Mouse (Mus musculus): ENCODE measurements at regions not wholly inside any gene's neighbourhood (a gene's known extent, or its start where the extent isn't known, plus 50 kb on each side); places are given as distances from the start of the nearest gene placed in this dataset.
"Not testable (repeated sequence)": the region's sequence is repeated elsewhere in the genome, so short reads cannot be mapped to it uniquely, and the experiment has no call there.

DNA sequence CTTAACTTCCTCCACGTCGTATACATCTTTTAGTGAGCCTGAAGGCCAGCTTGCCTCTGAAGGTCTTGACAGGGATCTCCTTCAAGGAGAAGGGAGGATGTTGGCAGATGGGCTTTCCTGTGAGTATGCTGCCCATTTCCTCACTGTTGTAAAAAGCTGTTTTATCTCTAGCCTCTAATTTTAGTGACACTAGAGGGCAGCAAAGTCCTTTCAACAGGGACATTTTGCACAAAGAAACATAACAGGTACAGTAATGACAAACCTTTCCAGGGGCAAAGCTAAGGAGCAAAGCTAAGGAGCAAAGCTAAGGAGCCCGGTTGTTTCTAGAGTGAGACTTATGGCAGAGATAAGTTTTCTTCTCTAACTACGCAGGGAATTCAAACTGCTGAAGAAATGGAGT, 59.0 kb upstream of the Kbtbd8 start:
- no peaks in the 10 kb centered on the region for H3K4me1 ChIP-seq (ENCODE audit: control insufficient read depth, insufficient read depth, low read length)
- WGBS: 35% methylated on average over 4 of the region's 4 CpGs
- H3K4me3 ChIP-seq (replicated peaks; ENCODE audit: extremely low read depth, low read depth, low read length): no peak overlapping the region
- TF ChIP-seq CTCF (IDR thresholded peaks at IDR 0.05; ENCODE audit: insufficient read depth, low read length) (peak; percentile 35; the same call in 1 of the 2 replicates), POLR2A (IDR thresholded peaks at IDR 0.05; ENCODE audit: borderline replicate concordance, extremely low read depth, low read depth, low read length) (no peak)
- no peak for DNase-seq

GRCm38 (mm10) chr6:95056222-95056621, 60.8 kb upstream of the Kbtbd8 start:
- Histone ChIP-seq H3K4me1 (ENCODE audit: control insufficient read depth, insufficient read depth, low read length) (no peaks in the 10 kb centered on the region), H3K4me3 (replicated peaks; ENCODE audit: extremely low read depth, low read depth, low read length) (no peak overlapping the region)
- 83% methylated on average over 2 of the region's 2 CpGs for WGBS
- DNase-seq: no peak
- TF ChIP-seq CTCF (IDR thresholded peaks at IDR 0.05; ENCODE audit: insufficient read depth, low read length): no peak
- no peak for TF ChIP-seq POLR2A (IDR thresholded peaks at IDR 0.05; ENCODE audit: borderline replicate concordance, extremely low read depth, low read depth, low read length)

DNA sequence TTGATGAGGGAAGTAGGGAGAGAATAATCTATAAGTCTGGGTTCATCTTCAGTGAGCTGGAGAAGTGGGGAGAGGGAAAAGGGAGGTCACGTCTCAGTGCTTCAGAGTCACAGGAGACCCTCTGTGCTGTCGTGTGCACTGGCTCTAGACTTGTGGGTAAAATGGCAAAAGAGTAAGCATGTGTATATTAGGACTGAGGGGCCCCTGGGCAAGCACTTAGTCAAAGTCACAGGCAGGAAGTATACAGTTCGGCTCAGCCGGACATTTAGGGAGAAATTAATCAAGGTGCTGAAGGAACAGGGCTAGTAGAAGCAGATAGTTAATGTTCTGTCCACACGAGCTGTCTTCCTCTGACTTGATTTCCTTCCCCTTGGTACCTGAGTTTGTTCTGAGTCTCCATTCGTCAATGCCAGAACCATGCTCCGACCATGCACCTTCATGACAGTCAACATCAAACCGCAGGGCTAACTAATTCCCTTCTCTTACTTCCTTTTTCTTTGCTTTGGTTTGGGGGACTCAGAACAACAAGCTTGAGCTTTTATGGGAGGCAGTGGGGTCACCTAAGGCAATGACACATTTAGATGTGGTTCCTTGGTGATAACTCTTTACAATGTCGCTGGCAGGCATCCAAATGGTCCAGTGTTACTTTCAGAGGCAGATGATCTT, 63.2 kb upstream of the Kbtbd8 start:
- Histone ChIP-seq H3K4me1 (ENCODE audit: control insufficient read depth, insufficient read depth, low read length) (no peaks in the 10 kb centered on the region), H3K4me3 (replicated peaks; ENCODE audit: extremely low read depth, low read depth, low read length) (no peak overlapping the region)
- WGBS: 32% methylated on average over 9 of the region's 9 CpGs
- no peak for TF ChIP-seq POLR2A (IDR thresholded peaks at IDR 0.05; ENCODE audit: borderline replicate concordance, extremely low read depth, low read depth, low read length)
- TF ChIP-seq CTCF (IDR thresholded peaks at IDR 0.05; ENCODE audit: insufficient read depth, low read length): no peak
- DNase-seq: no peak

DNA sequence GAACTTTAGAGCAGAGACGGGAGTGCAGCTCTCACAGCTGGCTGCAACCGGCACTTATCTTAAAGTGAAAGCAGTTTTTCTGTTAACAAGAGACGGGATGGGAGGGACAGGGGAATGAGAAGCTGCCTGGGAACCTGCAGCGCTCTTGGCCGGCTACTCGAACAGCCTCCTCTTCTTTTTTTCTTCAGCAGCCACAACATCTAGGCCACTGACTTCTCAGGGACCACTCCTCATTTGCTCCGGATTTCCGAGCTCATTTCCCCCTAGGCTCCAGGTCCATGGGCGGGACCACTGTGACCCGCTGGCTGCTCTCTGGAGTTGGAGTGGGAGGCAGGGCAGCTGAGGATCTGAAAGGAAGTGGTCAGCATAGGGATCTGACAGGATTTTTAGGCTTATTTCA, 75.7 kb upstream of the Kbtbd8 start:
- whole genome bisulfite sequencing: 11% methylated on average over 7 of the region's 10 CpGs
- peak; percentile 16 for DNase-seq
- H3K4me3 ChIP-seq (replicated peaks; ENCODE audit: extremely low read depth, low read depth, low read length); H3K4me1 ChIP-seq (ENCODE audit: control insufficient read depth, insufficient read depth, low read length): not testable (repeated sequence)

GRCm38 (mm10) chr6:95024239-95024638, 92.8 kb upstream of the Kbtbd8 start:
- no peak for DNase-seq
- WGBS: 23% methylated on average over 4 of the region's 4 CpGs
- H3K4me1 ChIP-seq (ENCODE audit: control insufficient read depth, insufficient read depth, low read length): no peaks in the 10 kb centered on the region
- H3K4me3 ChIP-seq (replicated peaks; ENCODE audit: extremely low read depth, low read depth, low read length): no peak overlapping the region
- no peak for TF ChIP-seq POLR2A (IDR thresholded peaks at IDR 0.05; ENCODE audit: borderline replicate concordance, extremely low read depth, low read depth, low read length)
- no peak for TF ChIP-seq CTCF (IDR thresholded peaks at IDR 0.05; ENCODE audit: insufficient read depth, low read length)

GRCm38 (mm10) chr6:95021724-95022123, 95.3 kb upstream of the Kbtbd8 start:
- Histone ChIP-seq H3K4me1 (ENCODE audit: control insufficient read depth, insufficient read depth, low read length) (no peaks in the 10 kb centered on the region; the same call in 1 of the 2 replicates), H3K4me3 (replicated peaks; ENCODE audit: extremely low read depth, low read depth, low read length) (no peak overlapping the region)
- no peak for TF ChIP-seq CTCF (IDR thresholded peaks at IDR 0.05; ENCODE audit: insufficient read depth, low read length)
- TF ChIP-seq POLR2A (IDR thresholded peaks at IDR 0.05; ENCODE audit: borderline replicate concordance, extremely low read depth, low read depth, low read length): no peak
- no peak for DNase-seq
- 50% methylated on average over 7 of the region's 7 CpGs for WGBS

GRCm38 (mm10) chr6:95017911-95018310, 99.1 kb upstream of the Kbtbd8 start:
- DNase-seq: no peak
- H3K4me1 ChIP-seq (ENCODE audit: control insufficient read depth, insufficient read depth, low read length): no peaks in the 10 kb centered on the region; the same call in 1 of the 2 replicates
- H3K4me3 ChIP-seq (replicated peaks; ENCODE audit: extremely low read depth, low read depth, low read length): no peak overlapping the region
- 26% methylated on average over 4 of the region's 4 CpGs for WGBS
- TF ChIP-seq CTCF (IDR thresholded peaks at IDR 0.05; ENCODE audit: insufficient read depth, low read length): no peak
- TF ChIP-seq POLR2A (IDR thresholded peaks at IDR 0.05; ENCODE audit: borderline replicate concordance, extremely low read depth, low read depth, low read length): no peak

DNA sequence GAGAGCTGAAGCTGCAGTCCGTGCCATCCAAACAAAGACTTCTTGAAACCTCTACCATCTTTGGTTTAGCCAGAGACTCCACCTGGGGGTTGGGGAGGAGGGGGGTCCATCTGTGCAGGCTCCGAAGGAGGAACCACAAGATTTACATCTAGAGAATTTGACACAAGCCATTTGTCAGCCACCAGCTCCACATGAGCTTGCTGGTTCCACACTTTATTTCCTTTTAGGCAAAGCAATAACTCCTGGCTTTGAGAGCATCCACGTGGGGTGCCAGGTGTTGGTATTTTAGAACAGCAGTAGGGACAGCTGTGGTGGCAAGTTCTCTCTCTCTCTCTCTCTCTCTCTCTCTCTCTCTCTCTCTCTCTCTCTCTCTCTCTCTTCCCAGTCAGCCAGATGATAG, 99.6 kb upstream of the Kbtbd8 start:
- no peak for DNase-seq
- 50% methylated on average over 3 of the region's 3 CpGs for WGBS
- no peak overlapping the region for H3K4me3 ChIP-seq (replicated peaks; ENCODE audit: extremely low read depth, low read depth, low read length)
- TF ChIP-seq POLR2A (IDR thresholded peaks at IDR 0.05; ENCODE audit: borderline replicate concordance, extremely low read depth, low read depth, low read length): no peak
- TF ChIP-seq CTCF (IDR thresholded peaks at IDR 0.05; ENCODE audit: insufficient read depth, low read length): no peak
- no peaks in the 10 kb centered on the region; the same call in 1 of the 2 replicates for H3K4me1 ChIP-seq (ENCODE audit: control insufficient read depth, insufficient read depth, low read length)

DNA sequence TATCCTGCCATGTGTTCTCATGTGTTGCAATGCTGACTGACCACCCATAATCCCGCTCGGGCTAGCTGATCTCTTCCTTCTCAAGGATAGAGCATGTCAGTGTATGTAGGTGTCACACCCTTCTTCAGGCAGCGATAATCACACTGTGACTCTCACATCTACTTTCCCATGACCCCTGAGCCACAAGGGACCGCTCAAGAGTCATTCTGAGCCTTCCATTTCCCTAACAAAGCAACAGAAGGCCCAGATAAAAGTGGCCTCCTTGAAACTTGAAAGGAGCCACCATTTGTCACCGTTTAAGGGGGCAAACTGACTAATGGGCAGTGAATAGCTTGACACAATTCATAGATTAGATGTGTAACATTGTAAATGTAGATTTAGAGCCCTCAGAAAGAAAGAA, 103.9 kb upstream of the Kbtbd8 start:
- DNase-seq: no peak
- Histone ChIP-seq H3K4me1 (ENCODE audit: control insufficient read depth, insufficient read depth, low read length) (no peaks in the 10 kb centered on the region; the same call in 1 of the 2 replicates), H3K4me3 (replicated peaks; ENCODE audit: extremely low read depth, low read depth, low read length) (no peak overlapping the region)
- WGBS: 37% methylated on average over 5 of the region's 5 CpGs
- TF ChIP-seq POLR2A (IDR thresholded peaks at IDR 0.05; ENCODE audit: borderline replicate concordance, extremely low read depth, low read depth, low read length) (no peak), CTCF (IDR thresholded peaks at IDR 0.05; ENCODE audit: insufficient read depth, low read length) (no peak)

DNA sequence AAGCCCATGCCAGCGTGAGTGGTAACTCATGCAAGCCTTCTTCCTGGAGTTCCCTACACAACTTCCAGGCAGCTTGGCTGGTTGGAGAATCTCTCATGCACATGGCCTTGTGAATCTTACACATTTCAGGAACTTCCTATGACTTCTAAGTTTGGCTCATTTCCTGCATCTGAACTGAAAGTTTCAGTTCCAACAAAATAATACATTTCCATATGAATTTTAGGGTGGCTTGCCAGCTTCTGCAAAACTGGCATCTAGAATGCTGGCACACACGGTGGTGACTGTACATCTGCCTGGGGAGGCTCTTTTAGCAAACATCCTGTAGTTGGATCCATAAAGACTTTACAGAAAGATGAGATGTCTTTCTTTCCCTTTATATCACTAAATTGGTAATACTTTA, 110.6 kb upstream of the Kbtbd8 start:
- TF ChIP-seq CTCF (IDR thresholded peaks at IDR 0.05; ENCODE audit: insufficient read depth, low read length) (no peak), POLR2A (IDR thresholded peaks at IDR 0.05; ENCODE audit: borderline replicate concordance, extremely low read depth, low read depth, low read length) (no peak)
- WGBS: 79% methylated on average over 2 of the region's 2 CpGs
- H3K4me3 ChIP-seq (replicated peaks; ENCODE audit: extremely low read depth, low read depth, low read length): no peak overlapping the region
- H3K4me1 ChIP-seq (ENCODE audit: control insufficient read depth, insufficient read depth, low read length): no peaks in the 10 kb centered on the region
- no peak for DNase-seq

Measured in lung, adult 2 months (tissue).